Mouse (Mus musculus) mouse trophoblast stem cell (cell line): ENCODE data around the gene Hist2h2be.
"Not testable (repeated sequence)": the region's sequence is repeated elsewhere in the genome, so short reads cannot be mapped to it uniquely, and the experiment has no call there.

Source experiments
- in situ Hi-C, 2 experiments: fragments of 300-500 bp; cut with MseI, MboI; formaldehyde crosslinking; loops; 2 replicates in 1 of 2; 3 replicates in 1 of 2; pipeline ENCODE4 v1.15.1; 2025

Gene Hist2h2be

DNA sequence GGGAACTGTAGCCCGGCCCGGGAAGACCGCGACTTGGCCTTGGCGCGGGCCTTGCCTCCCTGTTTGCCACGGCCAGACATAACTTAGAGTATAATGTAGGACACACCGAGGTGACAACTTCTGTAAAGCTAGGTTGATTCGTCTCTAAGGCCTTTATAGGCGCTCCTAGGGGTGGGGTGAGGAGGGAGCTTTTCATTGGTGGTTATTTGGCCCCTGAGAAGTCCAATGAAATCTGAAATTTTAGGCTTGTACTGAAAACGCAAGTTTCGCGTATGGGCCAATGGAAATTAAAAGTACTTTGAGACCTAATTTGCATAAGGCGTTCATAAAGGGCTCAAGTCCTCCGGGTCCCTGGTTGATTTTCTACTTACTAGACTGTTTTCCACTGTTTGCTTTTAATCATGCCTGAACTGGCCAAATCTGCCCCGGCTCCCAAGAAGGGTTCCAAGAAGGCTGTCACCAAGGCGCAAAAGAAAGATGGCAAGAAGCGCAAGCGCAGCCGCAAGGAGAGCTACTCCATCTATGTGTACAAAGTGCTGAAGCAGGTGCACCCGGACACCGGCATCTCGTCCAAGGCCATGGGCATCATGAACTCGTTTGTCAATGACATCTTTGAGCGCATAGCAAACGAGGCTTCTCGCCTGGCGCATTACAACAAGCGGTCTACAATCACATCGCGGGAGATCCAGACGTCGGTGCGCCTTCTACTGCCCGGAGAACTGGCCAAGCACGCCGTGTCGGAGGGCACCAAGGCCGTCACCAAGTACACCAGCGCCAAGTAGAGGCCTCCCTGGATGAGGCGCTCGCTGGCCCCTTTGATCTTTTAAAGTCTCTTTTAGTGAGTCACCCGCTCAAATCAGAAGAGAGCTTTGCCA lies at the start of gene Hist2h2be, which contains the start of gene Hist2h2ac:
Gene Hist2h2be (plus strand): TSS at position 355 of the 875 bp plus-strand sequence.
Gene Hist2h2ac (minus strand): TSS at position 116 of the 875 bp plus-strand sequence.
- in situ Hi-C loops, result no loop called here

DNA sequence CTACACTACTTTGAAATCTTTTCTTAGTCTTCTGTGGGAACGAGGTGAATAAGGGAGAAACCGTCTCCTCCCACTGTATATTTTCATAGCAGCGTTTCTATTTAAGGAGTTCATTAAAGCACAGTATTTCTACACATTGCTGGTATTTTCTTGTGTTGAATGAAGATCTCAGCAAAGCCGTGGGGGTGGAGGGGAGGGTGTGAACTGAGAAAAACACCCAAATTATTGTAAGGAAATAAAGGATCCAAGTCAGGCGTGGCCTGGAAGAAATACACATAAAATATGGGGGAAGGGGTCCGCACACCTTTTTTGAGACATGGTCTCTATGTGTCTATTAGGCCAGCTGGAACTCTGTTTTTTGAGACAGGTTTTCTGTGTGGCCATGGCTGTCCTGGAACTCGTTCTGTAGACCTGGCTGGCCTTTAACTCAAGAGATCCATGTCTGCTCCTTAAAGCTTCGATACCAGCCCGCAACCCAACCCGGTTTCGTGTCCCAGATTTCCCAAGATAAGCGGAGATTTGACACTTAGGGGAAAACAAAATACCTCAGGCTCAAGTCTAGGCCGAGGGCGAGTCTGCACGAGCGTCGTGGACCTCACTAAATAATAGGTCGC lies 49.2 kb upstream of the Hist2h2be start:
- in situ Hi-C loops, result no loop called here

DNA sequence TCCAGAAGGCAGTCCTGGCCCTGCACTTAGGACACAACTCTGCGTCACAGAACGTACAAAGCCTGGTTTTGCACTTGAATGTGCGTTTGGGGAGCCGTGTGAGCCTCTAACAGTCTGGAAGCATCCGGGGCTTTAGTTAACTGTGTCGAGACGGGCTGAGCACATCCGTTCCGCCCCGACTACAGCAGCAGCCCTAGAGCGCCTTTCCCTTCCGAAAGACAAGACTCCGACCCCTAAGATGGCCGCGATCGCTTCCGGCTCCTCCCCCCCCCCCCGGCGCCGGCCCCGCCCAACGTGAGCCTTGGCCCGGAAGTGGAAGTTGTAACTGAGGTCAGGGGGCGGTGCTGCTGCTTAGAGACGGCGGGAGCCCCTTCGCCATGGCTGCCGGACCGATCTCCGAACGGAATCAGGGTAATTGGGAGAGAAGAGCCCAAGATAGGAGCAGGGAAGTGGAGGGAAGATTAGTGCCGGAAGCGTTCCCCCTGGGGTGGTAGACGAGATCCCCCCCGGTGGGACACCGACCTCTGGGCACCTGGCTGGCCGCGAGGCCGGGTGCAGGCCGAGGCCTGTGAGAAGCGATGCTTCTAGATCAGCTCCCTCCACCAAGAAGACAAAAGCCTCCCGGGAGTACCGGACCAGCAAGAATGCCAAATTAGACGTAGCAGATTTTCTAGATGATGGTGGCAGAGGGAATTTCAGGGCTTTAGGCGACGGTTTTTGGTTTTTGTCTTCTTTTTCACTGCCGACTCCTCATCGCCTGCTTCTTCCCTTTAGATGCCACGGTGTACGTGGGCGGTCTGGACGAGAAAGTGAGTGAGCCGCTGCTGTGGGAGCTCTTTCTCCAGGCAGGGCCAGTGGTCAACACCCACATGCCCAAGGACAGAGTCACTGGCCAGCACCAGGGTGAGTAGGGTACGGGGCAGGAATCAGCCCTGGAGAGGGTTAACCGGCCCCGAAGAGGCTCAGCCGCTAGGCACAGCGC lies 48.4 kb upstream of the Hist2h2be start, which contains the start of gene Sf3b4:
Gene Sf3b4 (plus strand): TSS at position 136 of the 982 bp plus-strand sequence.
- in situ Hi-C loops, result no loop called here

DNA sequence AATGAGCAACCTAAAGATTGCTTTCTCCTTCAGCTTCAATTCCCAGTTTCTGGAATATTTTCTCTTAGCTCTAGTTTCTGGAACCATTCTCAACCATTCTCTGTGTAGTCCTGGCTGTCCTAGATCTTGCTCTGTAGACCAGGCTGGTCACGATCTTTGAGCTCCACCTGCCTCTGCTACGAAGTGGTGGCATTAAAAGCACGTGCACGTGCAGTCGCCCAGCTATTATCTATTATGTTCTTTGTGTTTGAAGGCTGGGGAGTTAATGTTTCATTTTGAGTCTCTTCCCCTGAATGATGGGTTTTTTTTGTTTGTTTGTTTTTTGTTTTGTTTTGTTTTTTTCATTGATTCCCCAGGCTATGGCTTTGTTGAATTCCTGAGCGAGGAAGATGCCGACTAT lies 47.7 kb upstream of the Hist2h2be start:
- in situ Hi-C loops, result no loop called here

DNA sequence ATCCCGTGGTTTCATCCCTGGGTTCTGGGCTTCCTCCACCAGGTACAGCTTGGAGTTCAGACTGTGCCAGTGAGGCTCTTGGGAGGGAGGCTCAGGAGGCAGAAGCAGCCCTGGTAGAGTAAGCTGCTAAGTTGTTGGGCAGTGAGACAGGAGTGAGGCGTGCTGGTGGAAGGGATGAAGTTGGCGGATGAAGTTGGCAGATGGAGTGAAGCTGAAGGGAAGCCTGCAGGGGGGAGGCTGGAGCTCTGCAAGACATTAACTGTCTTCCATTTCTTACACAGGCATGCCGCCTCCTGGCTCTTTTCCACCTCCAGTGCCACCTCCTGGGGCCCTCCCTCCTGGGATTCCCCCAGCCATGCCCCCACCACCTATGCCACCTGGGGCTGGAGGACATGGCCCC lies 46.9 kb upstream of the Hist2h2be start:
- in situ Hi-C loops, result not testable (repeated sequence)

DNA sequence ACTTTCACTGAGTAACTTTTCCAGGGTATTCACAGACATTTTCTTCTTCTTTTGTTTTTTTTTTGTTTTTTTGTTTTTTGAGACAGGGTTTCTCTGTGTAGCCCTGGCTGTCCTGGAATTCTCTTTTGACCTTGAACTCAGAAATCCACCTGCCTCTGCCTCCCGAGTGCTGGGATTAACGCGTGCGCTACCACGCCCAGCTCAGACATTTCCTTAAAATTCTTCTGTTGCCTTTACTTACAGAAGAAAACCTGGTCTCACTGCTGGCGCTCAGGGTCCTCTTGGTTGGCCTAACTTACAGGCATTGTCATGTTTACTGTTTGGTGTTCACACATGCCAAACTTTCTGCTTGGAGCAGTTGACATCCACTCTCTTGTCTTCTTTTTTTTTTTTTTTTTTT lies 45.7 kb upstream of the Hist2h2be start:
- in situ Hi-C loops, result no loop called here

DNA sequence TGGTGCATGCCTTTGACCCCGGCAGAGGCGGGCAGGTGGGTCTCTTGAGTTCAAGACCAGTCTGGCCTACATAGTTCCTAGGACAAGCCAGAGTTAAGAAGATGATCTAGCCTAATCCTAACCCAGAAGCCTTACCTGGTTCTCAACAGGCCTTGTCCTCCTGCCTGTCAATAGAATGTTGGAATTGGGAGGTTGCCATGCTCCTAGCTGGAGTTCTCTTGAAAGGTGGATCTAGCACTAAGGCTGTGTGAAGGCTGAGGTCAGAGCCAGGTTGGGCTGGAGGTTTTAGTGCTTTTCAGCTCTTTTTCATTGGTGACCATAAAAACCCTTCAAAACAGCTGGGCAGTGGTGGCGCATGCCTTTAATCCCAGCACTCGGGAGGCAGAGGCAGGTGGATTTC lies 42.5 kb upstream of the Hist2h2be start:
- in situ Hi-C loops, result no loop called here

DNA sequence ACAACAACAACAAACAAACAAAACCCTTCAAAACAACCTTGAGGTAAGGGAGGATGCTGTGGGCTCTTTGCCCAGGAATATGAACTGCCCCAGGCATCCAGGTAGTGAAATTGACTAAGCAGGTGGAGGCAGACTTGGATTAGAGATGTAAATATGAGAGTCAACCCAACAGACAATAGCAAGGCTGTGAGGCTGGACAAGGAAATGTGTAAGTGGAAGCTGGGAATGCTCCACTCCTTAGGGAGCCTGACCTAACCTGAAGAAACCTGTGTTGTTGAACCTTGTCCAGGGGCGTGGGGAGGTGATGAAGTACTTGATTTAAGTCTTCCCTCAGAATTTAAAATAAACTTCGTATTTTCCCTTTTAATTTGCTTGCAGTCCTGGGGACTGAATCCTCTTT lies 42.0 kb upstream of the Hist2h2be start:
- in situ Hi-C loops, result no loop called here

DNA sequence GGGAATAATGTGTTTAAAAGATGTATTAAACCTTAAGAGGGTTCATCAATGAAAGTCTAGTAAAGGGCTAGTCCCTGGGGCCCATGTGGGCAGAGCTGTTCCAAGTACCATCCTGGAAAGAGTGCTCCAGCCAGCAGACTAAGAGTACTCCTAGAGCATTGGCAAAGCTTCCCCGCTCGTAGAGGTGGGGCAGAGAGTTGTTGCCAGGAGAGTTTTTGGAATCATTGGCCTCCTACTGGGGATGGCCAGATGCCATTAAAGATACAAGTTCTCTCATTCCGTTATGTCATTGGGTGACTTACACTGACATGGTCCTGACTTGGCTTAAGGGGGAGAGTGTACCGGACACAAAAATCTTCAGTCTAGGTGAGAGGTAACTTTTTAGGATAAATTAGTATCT lies 41.4 kb upstream of the Hist2h2be start:
- in situ Hi-C loops, result no loop called here

DNA sequence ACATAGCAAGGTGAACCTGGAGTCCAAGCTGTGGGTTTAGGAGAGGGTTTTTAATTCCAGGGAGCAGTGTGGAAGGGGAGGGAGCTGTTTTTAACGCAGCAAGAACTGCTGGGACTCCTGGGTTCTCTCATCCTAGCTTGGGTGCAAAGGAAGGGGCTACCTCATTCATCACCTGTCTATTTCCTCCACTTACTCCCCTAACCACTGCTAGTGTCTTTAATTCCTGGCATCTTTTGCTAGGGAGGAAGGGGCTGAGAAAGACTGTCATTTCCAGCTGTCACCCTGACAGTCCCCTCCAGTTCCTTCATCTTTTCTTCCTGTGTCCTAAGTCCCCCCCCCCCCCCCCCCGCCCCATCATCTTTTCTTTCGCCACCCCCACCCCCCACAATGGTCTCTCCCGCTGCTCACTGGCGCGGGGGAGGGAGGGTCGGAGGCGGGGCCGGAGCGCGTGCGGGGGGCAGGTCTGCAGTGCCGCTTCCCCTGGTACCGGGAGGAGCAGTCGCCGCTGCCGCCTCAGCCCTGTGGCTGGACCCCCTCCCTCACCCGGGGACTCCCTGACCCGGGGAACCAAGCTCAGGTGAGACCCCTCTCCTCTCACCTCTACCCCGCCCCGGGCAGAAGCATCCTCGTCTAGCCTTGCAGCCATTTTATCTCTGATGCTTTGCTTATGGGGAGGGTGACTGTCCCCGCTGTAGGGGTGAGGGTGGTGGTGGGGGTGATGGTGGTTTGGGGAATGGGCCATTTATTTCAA lies 40.0 kb upstream of the Hist2h2be start, which contains the start of gene Sv2a:
Gene Sv2a (plus strand): TSS at position 425 of the 751 bp plus-strand sequence.
- in situ Hi-C loops, result no loop called here

DNA sequence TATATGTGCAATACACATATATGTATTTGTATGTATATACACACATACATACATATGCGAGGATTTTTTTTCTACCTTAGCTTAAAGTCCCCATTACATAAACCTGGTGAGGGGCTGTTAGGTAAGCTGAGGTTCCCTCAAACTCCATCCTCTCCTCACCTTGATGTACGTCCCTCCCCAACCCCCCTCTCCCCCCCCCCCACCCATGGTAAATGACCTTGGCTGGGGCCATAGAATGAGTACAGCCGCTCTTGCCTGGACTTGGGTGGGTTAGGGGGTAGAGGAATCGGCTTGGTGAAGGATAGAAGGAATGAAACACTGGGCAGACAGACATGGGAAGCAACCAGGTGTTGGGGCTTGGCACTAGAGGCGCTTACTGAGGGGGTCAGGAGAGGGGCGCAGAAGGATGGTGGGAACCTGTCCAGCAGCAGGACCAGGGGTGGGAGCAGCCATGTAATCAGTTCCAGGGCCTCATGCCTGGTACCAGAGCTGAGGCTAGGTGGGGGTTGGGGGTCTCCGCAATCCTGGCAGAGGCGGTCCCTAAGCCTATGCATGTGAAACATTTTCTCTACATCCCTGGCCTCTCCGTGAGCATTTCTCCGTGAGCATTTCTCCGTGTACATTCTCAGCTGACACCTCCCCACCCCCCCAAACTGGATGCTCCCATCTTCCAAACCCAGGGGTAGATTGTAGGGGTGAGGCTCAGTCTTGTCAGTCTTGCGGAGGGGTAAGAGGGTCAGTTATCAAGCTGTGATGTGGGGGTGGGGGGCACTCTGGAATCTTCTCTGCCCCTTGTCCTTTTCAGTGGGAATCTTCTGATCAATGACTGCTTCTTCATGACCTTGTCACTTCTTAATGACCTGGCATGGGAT lies 39.2 kb upstream of the Hist2h2be start:
- in situ Hi-C loops, result no loop called here

DNA sequence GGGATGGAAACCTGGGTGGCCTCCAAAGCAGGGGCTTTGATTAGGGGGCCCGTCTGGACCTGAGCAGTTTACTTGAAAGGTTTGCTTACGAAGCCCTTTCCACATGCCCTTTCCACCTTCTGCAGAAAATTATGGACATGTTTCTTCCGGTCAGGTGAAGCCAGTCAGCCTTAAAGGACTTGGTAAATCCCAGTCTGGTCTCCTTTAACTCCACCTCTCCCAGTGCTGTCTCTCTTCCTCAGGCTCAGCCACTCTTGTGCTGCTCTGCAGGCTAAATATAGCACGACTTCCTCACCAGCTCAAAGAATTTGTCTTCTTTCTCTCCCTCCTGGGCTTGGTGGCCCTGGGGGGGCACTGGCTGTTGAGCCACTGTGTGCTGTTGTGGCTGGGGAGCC lies 38.5 kb upstream of the Hist2h2be start:
- in situ Hi-C loops, result no loop called here

DNA sequence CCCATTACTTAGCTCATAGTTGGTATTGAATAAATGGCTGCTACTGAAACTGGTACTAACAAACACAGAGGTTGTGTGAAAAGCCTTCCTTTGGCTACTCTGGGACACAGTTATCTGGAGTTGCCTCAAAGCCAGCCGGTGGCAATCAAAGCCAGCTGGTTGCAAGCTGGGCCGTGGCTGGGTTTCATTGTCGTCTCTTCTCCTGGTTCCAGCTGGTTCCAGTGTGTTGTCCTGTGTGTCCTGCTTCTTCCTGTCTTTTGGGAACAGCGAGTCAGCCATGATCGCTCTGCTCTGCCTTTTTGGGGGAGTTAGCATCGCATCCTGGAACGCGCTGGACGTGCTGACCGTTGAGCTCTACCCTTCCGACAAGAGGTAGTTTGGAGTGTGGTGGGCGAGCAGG lies 27.9 kb upstream of the Hist2h2be start:
- in situ Hi-C loops, result no loop called here

DNA sequence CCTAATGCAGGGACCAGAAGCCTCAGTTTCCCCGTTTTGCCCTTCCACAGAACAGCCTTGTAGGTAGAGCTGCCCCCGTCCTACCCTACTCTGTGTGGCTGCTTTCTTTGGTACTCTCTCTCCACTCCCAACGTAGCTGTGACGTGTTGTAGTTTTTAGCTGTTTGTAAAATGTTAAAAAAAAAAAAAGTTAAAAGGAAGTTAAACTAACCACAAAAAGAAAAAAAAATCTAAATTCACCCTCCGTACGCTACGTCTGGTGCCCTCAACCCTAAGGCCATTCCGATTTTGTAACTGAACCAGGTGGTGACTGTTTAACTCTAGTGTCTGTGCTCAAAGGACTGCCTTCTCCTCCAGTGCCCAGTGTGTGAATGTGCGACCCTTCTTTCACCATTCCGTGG lies 26.0 kb upstream of the Hist2h2be start:
- in situ Hi-C loops, result no loop called here

DNA sequence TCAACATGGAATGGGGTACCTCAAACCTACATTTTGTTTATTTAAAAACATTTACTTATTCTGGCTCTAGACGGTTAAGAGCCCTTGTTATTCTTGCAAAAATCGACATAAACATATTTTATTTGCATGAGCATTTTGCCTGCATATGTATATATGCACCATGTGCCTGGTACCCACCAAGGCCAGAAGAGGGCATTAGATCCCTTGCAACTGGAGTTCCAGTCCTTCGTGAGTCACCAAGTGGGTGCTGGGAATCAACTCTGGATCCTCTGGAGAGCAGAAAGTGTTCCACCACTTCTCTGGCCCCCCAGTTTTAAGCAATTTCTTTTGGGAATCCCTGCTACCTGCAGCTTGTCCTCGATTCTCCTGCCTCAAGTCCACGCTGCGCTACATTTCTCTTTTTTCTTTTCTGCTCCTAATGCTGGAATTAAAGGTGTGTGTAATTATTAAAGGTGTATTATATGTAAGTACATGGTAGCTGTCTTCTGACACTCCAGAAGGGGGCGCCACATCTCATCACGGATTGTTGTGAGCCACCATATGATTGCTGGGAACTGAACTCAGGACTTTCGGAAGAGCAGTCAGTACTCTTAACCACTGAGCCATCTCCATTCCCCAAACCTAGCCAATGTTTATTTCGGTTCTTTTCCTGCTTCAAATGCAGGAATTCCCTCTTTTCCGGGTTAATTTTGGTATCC lies 25.2 kb upstream of the Hist2h2be start:
- in situ Hi-C loops, result no loop called here

DNA sequence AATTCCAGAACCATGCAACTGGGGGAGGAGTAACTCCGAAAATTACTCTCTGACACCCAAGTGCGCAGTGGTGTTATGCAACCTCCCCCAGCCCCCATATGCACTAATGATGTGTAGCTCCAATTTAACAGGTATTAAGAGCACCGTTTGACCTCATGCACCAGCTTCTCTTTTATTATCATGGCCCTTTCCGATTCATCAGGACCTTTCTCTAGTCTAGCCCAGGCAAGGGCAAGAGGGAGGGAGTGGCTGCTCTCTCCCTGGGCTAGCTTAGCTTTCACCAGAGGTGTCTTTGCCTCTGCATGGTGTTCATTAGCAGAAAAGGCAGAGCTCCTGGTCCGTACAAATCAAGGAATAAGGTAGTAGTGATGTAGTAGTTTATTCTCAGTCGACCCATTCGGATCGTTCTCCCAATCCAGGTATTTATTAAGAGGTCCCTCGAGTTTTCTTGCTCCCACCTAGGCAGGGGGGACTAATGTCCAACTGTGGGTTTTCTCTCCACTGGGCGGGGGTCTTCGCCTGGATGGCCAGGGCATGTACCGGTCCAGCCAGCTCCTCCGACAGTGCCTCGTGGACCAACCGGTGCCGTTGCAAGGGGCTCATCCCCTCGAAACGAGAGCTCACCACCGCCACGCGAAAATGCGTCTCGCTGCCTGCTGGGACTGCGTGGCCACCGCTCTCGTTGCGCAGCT lies 24.3 kb upstream of the Hist2h2be start:
- in situ Hi-C loops, result no loop called here

DNA sequence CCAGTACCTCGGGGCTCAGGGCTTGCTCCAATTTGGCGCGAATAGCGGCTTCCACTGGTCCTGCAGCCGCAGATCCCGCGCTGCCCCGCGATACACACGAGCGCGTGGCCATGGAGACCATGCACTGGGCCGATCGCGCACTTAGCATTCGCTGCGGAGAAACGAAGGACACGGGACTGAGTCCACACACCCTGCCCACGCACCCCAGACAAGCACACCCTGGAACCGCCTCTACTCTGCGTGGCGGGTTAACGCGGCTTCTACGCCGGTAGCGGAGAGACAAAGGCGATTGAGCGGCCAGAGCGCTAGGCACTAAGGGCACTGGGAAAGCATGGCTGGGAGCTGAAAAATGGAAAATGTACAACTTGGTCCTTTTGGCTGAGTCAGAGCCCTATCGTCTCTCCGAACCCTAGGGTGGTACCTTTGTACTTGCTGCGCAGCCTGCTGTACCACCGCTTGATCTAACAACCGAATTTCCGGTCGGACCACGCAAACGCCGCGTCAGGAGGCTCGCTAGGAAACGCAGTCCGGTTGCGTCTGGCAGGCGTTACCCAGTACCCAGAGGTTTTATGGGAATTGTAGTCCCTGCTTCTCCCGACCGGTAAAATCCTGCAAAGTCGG lies 23.7 kb upstream of the Hist2h2be start:
- in situ Hi-C loops, result no loop called here

DNA sequence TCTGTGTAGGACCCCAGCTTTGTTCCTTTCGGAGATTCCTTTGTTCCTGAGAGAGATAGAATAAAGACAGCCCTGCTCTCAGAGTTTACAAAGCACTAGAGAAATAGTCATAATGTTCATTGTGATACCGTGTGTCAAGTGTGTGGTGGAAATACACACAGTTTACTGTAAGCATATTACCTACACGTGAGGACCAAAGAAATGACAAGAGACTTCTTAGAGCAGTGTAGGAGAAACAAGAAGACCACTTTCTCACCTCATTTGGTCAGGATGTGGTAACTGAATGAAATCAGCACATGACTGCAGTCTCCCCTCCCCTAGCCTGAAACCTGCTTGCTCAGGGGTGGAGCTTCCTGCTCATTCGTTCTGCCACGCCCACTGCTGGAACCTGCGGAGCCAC lies 22.7 kb upstream of the Hist2h2be start:
- in situ Hi-C loops, result no loop called here
